Mouse (Mus musculus) C2C12 (cell line): ENCODE measurements around the gene Rab7.

Experiments used
- CEBPB ChIP-seq: IDR thresholded peaks from one replicate; pipeline ENCODE4 v1.6.1; 2011; ENCODE audit warnings: low read depth, mild to moderate bottlenecking, control low read depth, moderate library complexity
- CTCF ChIP-seq: IDR thresholded peaks from one replicate; pipeline ENCODE4 v1.5.1; 2011; ENCODE audit not compliant: control insufficient read depth, insufficient read depth, insufficient read length
- FOSL1 ChIP-seq: IDR thresholded peaks from one replicate; pipeline ENCODE4 v1.8.0; 2011; ENCODE audit warnings: mild to moderate bottlenecking, low read length; ENCODE audit not compliant: poor library complexity, insufficient read depth, severe bottlenecking
- MAX ChIP-seq: IDR thresholded peaks from one replicate; pipeline ENCODE4 v1.6.1; 2011; ENCODE audit warnings: mild to moderate bottlenecking, control low read depth
- MYOD1 ChIP-seq: IDR thresholded peaks from one replicate; pipeline ENCODE4 v1.6.1; 2011; ENCODE audit warnings: low read depth; ENCODE audit not compliant: control insufficient read depth, insufficient read length
- MYOG ChIP-seq: IDR thresholded peaks from one replicate; pipeline ENCODE4 v1.6.1; 2011; ENCODE audit not compliant: control insufficient read depth, insufficient read length; ENCODE audit errors: extremely low read depth
- USF1 ChIP-seq: IDR thresholded peaks from one replicate; pipeline ENCODE4 v1.6.1; 2011; ENCODE audit warnings: low read depth, mild to moderate bottlenecking, control low read depth, moderate library complexity

GRCm38 (mm10) chr6:88027390-88027789 lies 17.7 kb downstream of the Rab7 start:
- TF ChIP-seq CTCF, result no peak
- TF ChIP-seq FOSL1, result no peak
- TF ChIP-seq USF1, result no peak
- no peak for TF ChIP-seq MYOD1
- no peak for TF ChIP-seq MAX
- TF ChIP-seq MYOG, result no peak
- no peak for TF ChIP-seq CEBPB
